Mouse (Mus musculus) urinary bladder, postnatal 10 days (tissue): ENCODE measurements around the gene Angptl1.

ENCODE experiments used
- DNase-seq: peaks from one replicate; pipeline ENCODE4 v3.0.0; 2022; ENCODE audit warnings: low spot score

Gene Angptl1

DNA sequence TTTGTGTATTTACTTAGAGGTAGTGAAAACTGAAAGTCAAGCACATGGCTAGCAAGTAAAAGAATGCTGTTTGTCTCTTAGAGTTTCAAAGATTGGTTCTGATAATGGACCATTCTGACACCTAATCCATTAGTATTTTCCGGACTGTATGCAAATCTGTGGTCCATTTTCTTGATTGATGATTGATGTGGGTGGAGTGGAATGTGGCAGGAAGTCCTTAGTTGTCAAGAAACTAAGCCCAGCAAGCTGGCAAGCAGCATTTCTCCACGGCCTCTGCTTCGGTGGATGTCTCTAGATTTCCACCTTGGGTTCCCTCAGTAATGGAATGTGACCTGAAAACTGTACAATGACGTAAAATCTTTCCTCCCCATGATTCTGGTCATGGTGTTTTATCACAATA lies 32.3 kb downstream of the Angptl1 start:
- DNase-seq: no peak

- no peak for DNase-seq
Observed at GRCm38 (mm10) chr1:156884782-156885181, 46.4 kb downstream of the Angptl1 start.

DNA sequence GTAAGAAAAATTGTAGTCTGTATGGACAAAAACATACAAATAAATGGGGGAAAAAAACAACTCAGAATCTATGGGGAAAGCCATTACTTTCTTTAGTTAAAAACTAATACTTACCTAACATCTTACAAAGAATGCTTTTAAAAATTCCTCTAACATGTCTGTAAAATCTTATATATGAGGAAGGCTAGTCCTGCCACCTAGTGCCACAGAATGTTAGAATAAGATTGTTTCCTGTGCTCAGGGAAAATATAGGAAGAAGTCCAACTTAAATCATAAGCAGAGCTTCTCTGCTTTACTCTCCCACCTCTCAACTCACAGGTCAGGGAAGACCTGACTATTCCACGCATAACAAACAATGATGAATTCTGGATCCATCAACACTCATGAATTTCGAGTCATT lies 47.5 kb downstream of the Angptl1 start:
- DNase-seq: no peak

DNA sequence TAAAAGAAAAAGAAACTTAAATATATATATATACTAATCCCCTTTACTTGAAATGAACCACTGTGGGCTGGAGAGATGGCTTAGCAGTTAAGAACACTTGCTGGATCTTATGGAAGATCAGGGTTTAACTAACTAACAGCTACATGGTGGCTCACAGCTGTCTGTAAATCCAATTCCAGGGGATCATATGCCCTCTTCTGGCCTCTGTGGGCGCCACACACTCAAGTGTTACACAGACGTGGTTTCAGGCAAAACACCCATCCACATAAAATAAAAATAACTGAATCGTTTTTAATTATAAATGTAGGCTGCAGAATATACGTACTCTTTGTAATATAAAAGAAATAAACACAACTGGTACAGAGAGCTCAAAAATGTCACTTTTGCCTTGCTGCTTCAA lies 50.5 kb downstream of the Angptl1 start:
- no peak for DNase-seq

GRCm38 (mm10) chr1:156891561-156891960 lies 53.2 kb downstream of the Angptl1 start:
- no peak for DNase-seq

DNA sequence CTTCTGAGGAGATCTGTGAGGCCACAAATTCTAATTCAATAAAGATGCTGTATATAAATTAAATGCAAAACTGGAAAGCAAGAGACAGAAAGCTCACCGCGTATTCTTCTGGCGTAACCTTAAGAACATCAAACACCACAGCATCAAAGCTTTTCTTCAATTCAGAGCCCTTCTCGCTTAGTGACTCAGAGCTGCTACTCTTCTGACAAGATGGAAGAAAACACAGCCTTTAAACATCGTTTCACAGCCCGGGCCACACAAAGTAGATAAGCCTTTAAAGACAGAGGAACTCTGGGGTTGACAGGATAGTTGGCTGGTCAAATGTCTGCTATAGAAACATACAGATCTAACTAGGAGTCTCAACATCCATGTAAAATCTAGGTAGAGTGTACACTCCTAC lies 63.3 kb downstream of the Angptl1 start:
- no peak for DNase-seq

DNA sequence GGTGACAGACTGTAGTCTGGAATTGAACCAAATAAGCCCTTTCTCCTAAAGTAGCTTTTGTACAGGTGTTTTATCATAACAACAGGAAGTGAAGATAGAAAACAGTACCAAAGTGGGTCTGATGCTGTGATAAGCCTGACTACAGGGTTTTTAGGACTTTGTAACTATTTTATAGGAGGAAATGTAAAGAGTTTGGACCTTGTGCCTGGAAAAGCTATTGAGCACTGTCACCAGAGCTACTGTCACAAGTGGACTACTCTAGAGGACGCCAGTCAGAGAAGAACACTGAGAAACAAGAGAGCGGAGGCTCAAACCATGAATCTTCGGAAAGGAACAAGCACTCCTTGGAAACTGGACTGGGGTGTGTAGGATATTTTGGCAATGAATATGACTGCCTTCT lies 65.5 kb downstream of the Angptl1 start:
- DNase-seq: no peak

DNA sequence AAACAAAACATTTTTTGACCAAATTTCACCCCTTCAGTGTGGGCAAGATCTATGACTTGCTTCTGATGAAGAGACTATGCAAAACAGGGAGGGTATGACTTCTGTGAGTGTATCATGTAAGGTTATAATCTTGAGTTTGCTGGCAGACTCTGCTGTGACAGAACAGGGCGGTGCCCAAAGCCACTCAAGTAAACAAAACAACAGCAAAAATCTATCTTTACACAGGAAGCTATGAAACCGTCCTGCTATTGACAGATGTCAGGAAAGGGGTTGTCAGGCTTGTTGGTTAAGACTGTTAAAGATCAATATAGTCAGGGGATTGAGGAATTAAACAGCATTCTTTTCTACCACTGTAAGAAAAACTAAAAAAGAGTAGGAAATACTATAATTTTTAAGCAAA lies 67.3 kb downstream of the Angptl1 start:
- DNase-seq: no peak

- no peak for DNase-seq
Observed at GRCm38 (mm10) chr1:156909265-156909664, 70.9 kb downstream of the Angptl1 start.

GRCm38 (mm10) chr1:156909866-156910265 lies 71.5 kb downstream of the Angptl1 start:
- no peak for DNase-seq
